Mouse (Mus musculus) bone marrow macrophage, adult 2 months (primary cell): ENCODE data around the gene D930048N14Rik. TPM values are rescaled to one million over a fixed set of nuclear protein-coding genes. Genes with fewer than 3 reads are reported as not detected.

Experiments used
- H3K27ac ChIP-seq: 2 replicates; pipeline ENCODE4 v1.5.1; 2012; ENCODE audit warnings: low read depth, low read length; ENCODE audit not compliant: insufficient read depth
- H3K4me1 ChIP-seq: 2 replicates; pipeline ENCODE4 v1.6.1; 2012; ENCODE audit warnings: low read length; ENCODE audit not compliant: control insufficient read depth, insufficient read depth
- H3K4me3 ChIP-seq: 2 replicates; pipeline ENCODE4 v1.5.1; 2012; ENCODE audit warnings: mild to moderate bottlenecking, low read length, moderate library complexity; ENCODE audit not compliant: insufficient read depth
- CTCF ChIP-seq: IDR thresholded peaks from 2 replicates; pipeline ENCODE4 v1.5.1; 2012; ENCODE audit warnings: low read depth, mild to moderate bottlenecking, low read length, moderate library complexity
- POLR2A ChIP-seq: IDR thresholded peaks from 2 replicates; pipeline ENCODE4 v1.6.1; 2012; ENCODE audit warnings: mild to moderate bottlenecking, low read depth, low read length, borderline replicate concordance
- polyA plus RNA-seq: library from polyadenylated mRNA; stranded (reverse); fragments of >200 nt; gene quantifications from 2 replicates; pipeline ENCODE4 v1.2.4, GENCODE M21; 2012; ENCODE audit not compliant: missing spikeins, insufficient read depth, insufficient read length

Gene D930048N14Rik
- polyA plus RNA-seq, 1 experiment: 8.1 TPM

- no peak overlapping the region for H3K4me3 ChIP-seq
- TF ChIP-seq POLR2A: no peak
- no peak for TF ChIP-seq CTCF
- peaks cover 5% of the 10 kb centered on the region; the same call in 1 of the 2 replicates for H3K4me1 ChIP-seq
- no peak overlapping the region for H3K27ac ChIP-seq
These were observed 20.1 kb downstream of the D930048N14Rik start for GRCm38 (mm10) chr11:51670846-51671245.

GRCm38 (mm10) chr11:51671376-51671775 lies 20.6 kb downstream of the D930048N14Rik start:
- no peak overlapping the region for H3K27ac ChIP-seq
- no peak overlapping the region for H3K4me3 ChIP-seq
- TF ChIP-seq POLR2A: no peak
- TF ChIP-seq CTCF: no peak
- peaks cover 5% of the 10 kb centered on the region; the same call in 1 of the 2 replicates for H3K4me1 ChIP-seq

GRCm38 (mm10) chr11:51673291-51673690 lies 22.5 kb downstream of the D930048N14Rik start:
- Histone ChIP-seq H3K27ac (no peak overlapping the region), H3K4me3 (no peak overlapping the region), H3K4me1 (peaks cover 19% of the 10 kb centered on the region)
- TF ChIP-seq POLR2A (no peak), CTCF (no peak)

- TF ChIP-seq CTCF: no peak
- TF ChIP-seq POLR2A: no peak
These were observed 24.6 kb downstream of the D930048N14Rik start for GRCm38 (mm10) chr11:51675386-51675785.

GRCm38 (mm10) chr11:51677737-51678418 lies 27.1 kb downstream of the D930048N14Rik start:
- TF ChIP-seq POLR2A (no peak), CTCF (no peak)
- Histone ChIP-seq H3K4me1 (peaks cover 21% of the 10 kb centered on the region), H3K4me3 (no peak overlapping the region), H3K27ac (peak overlapping the region; percentile 83)

More at GRCm38 (mm10) chr11:51675386-51675785, 24.6 kb downstream of the D930048N14Rik start:
- Histone ChIP-seq H3K4me3 (no peak overlapping the region), H3K27ac (no peak overlapping the region), H3K4me1 (peaks cover 23% of the 10 kb centered on the region)

- Histone ChIP-seq H3K4me1 (peaks cover 20% of the 10 kb centered on the region), H3K4me3 (no peak overlapping the region), H3K27ac (no peak overlapping the region)
- TF ChIP-seq POLR2A (no peak), CTCF (no peak)
These were observed 28.7 kb downstream of the D930048N14Rik start for GRCm38 (mm10) chr11:51679466-51679865.

- H3K27ac ChIP-seq: no peak overlapping the region
- no peak overlapping the region for H3K4me3 ChIP-seq
- H3K4me1 ChIP-seq: peaks cover 18% of the 10 kb centered on the region
- TF ChIP-seq CTCF: peak; percentile 68
- TF ChIP-seq POLR2A: no peak
These were observed 30.7 kb downstream of the D930048N14Rik start for GRCm38 (mm10) chr11:51681324-51681975.

GRCm38 (mm10) chr11:51681976-51682374 lies 31.2 kb downstream of the D930048N14Rik start:
- no peak for TF ChIP-seq POLR2A
- TF ChIP-seq CTCF: no peak
- Histone ChIP-seq H3K27ac (no peak overlapping the region), H3K4me1 (peaks cover 14% of the 10 kb centered on the region), H3K4me3 (no peak overlapping the region)

- H3K4me1 ChIP-seq: 0 out of 2 replicates have a peak, but pooled peaks cover 5% of the 10 kb centered on the region
- no peak for TF ChIP-seq CTCF
- TF ChIP-seq POLR2A: 0 out of 2 replicates have a peak, but pooled peaks have one; percentile 50
- H3K27ac ChIP-seq: peak within 1 kb of the TSS; percentile 98
- peak within 1 kb of the TSS; percentile 79 for H3K4me3 ChIP-seq
These were observed 37.9 kb downstream of the D930048N14Rik start, which contains the start of gene 0610009B22Rik for GRCm38 (mm10) chr11:51688330-51689328. TSS of gene 0610009B22Rik (minus strand) at chr11:51688874.
